Mouse (Mus musculus): Measurements from ENCODE around the gene Pkd1. TPM values are rescaled to one million over a fixed set of nuclear protein-coding genes. Genes with fewer than 3 reads are reported as not detected.
A peak's percentile ranks its signal among the peaks of the same experiment; 100 is the strongest.

Gene Pkd1
- total and polyA plus RNA-seq, 3 experiments = 2.8 to 13.4 (median 8.3) TPM

DNA sequence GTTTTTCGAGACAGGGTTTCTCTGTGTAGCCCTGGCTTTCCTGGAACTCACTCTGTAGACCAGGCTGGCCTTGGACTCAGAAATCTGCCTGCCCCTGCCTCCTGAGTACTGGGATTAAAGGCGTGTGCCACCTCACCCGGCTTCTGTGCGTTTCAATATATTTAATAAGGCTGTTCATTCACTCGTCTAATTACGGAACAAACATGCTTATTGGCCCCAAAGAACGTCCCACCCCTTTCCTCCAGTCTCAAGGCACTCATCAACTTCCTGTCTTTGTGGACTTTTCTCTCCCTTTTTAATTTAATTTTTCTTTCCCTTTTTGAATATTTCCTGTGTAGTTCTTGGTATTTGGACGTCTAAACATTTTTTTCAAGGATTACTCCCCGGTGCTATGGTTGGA lies 1.2 kb upstream of the Pkd1 start:
- dilution Hi-C loops (cut with MboI; ENCODE audit: extremely low pct_ligation_motif_present, extremely low pct_unique_long_range_greater_than_20kb, low sequenced_read_pairs) (no loop called here), in situ Hi-C loops (cut with MboI; ENCODE audit: low pct_ligation_motif_present, low pct_unique_long_range_greater_than_20kb, low sequenced_read_pairs) (loop anchor here (5.0 kb wide), 1 partner anchor 94 kb away; no protein-coding TSS in a partner anchor)
- Histone ChIP-seq H3K9me3 (replicated peaks; ENCODE audit: low read length) (no peaks in the 10 kb centered on the region), H3K79me2 (replicated peaks; ENCODE audit: control insufficient read depth, extremely low read depth, insufficient read depth, poor library complexity, severe bottlenecking) (0 out of 2 replicates have a peak, but pooled peaks cover 8% of the 10 kb centered on the region), H3K27me3 (replicated peaks) (no peaks in the 10 kb centered on the region), H3K4me1 (ENCODE audit: control insufficient read depth in 1 of 2, insufficient read depth in 2 of 2) (peaks cover 4 to 31% of the 10 kb centered on the region in 2 experiments; a peak in 3 of 4 replicates), H3K9ac (ENCODE audit: insufficient read depth, low read depth) (peak overlapping the region; percentile 60), H3K4me3 (replicated peaks in 1 of 3; ENCODE audit: low read depth in 2 of 3, low read length in 2 of 3, poor library complexity in 1 of 3) (peak overlapping the region in 2 of 3 experiments; percentile 58 to 62), H3K4me2 (ENCODE audit: insufficient read depth, low read depth, poor library complexity, severe bottlenecking) (peak overlapping the region; percentile 67; the same call in 1 of the 2 replicates), H3K36me3 (replicated peaks in 1 of 2; ENCODE audit: control insufficient read depth in 1 of 2, insufficient read depth in 1 of 2, low read length in 1 of 2) (peaks cover 0 to 2% of the 10 kb centered on the region in 2 experiments), H3K27ac (ENCODE audit: insufficient read depth, low read depth) (no peak overlapping the region)
- TF ChIP-seq RCOR1 (conservative IDR thresholded peaks at IDR 0.05; ENCODE audit: low read depth, low read length) (no peak), ETS1 (conservative IDR thresholded peaks at IDR 0.05; ENCODE audit: low read depth, low read length) (no peak), IRF4 (IDR thresholded peaks at IDR 0.05; ENCODE audit: low read depth, low read length) (no peak), POLR2AphosphoS2 (IDR thresholded peaks at IDR 0.05; ENCODE audit: low read depth, low read length) (no peak), MEF2A (IDR thresholded peaks at IDR 0.05; ENCODE audit: borderline replicate concordance, low read depth, low read length) (no peak), E2F4 (IDR thresholded peaks at IDR 0.05; ENCODE audit: insufficient replicate concordance, low read depth, low read length) (no peak), ZKSCAN1 (IDR thresholded peaks at IDR 0.05; ENCODE audit: borderline replicate concordance, low read depth, low read length) (no peak), ZNF384 (IDR thresholded peaks at IDR 0.05; ENCODE audit: low read depth, low read length) (no peak), HCFC1 (IDR thresholded peaks at IDR 0.05; ENCODE audit: low read depth, low read length) (no peak), USF2 (conservative IDR thresholded peaks at IDR 0.05; ENCODE audit: low read depth, low read length) (no peak), ELF1 (IDR thresholded peaks at IDR 0.05; ENCODE audit: low read depth, low read length) (peak; percentile 26; the same call in 1 of the 2 replicates), SIN3A (IDR thresholded peaks at IDR 0.05; ENCODE audit: low read length) (0 out of 2 replicates have a peak, but pooled peaks have one; percentile 6), CHD2 (IDR thresholded peaks at IDR 0.05; ENCODE audit: low read length) (no peak), MYC (IDR thresholded peaks at IDR 0.05; ENCODE audit: low read depth, low read length) (no peak), PAX5 (IDR thresholded peaks at IDR 0.05; ENCODE audit: low read length) (no peak), MAFK (IDR thresholded peaks at IDR 0.05; ENCODE audit: insufficient replicate concordance, low read length) (no peak), NELFE (IDR thresholded peaks at IDR 0.05; ENCODE audit: low read depth, low read length) (no peak), MAZ (IDR thresholded peaks at IDR 0.05; ENCODE audit: low read depth, low read length) (0 out of 2 replicates have a peak, but pooled peaks have one; percentile 11), UBTF (IDR thresholded peaks at IDR 0.05; ENCODE audit: low read depth, low read length) (no peak), BHLHE40 (IDR thresholded peaks at IDR 0.05; ENCODE audit: low read depth, low read length) (no peak)
- no peak for DNase-seq (ENCODE audit: extremely low read depth)
